Mouse (Mus musculus) forebrain, embryonic 12.5 days (tissue): ENCODE measurements around the gene Tns1. TPM values are rescaled to one million over a fixed set of nuclear protein-coding genes. Genes with fewer than 3 reads are reported as not detected.

Experiments used
- ATAC-seq: fragments of 200-750 bp; cut with Nextera tagmentation; 2 replicates; pipeline ENCODE4 v1.8.0; 2017; ENCODE audit warnings: moderate TSS enrichment; ENCODE audit not compliant: low FRiP score
- H3K27ac ChIP-seq: fragments of 300-500 bp; sonication (generic); 2 replicates; pipeline ENCODE4 v1.5.1; 2016; ENCODE audit warnings: mild to moderate bottlenecking
- H3K27me3 ChIP-seq: fragments of 300-500 bp; sonication (generic); 2 replicates; pipeline ENCODE4 v1.6.1; 2016; ENCODE audit warnings: mild to moderate bottlenecking
- H3K36me3 ChIP-seq: fragments of 300-500 bp; sonication (generic); replicated peaks from 2 replicates; pipeline ENCODE4 v1.6.1; 2016; ENCODE audit warnings: mild to moderate bottlenecking
- H3K4me1 ChIP-seq: fragments of 300-500 bp; sonication (generic); 2 replicates; pipeline ENCODE4 v1.6.1; 2016
- H3K4me2 ChIP-seq: fragments of 300-500 bp; sonication (generic); 2 replicates; pipeline ENCODE4 v1.6.1; 2016; ENCODE audit warnings: mild to moderate bottlenecking, moderate library complexity
- H3K4me3 ChIP-seq: fragments of 300-500 bp; sonication (generic); replicated peaks from 2 replicates; pipeline ENCODE4 v1.5.1; 2016; ENCODE audit warnings: mild to moderate bottlenecking
- H3K9ac ChIP-seq: fragments of 300-500 bp; sonication (generic); 2 replicates; pipeline ENCODE4 v1.6.1; 2016; ENCODE audit warnings: mild to moderate bottlenecking
- H3K9me3 ChIP-seq: fragments of 300-500 bp; sonication (generic); 2 replicates; pipeline ENCODE4 v1.6.1; 2016
- WGBS: fragments of 180-500 bp; shearing (Covaris S2); methylation state at CpG from one replicate; pipeline ENCODE4 v1.1.7; 2016; 5-methylcytosine and 5-hydroxymethylcytosine counted together
- polyA plus RNA-seq: library from polyadenylated mRNA; unstranded; fragments of >200 nt; fragmentation: Nextera tagmentation; extraction: Ambion mirVana; gene quantifications from 2 replicates; pipeline ENCODE4 v1.2.1, GENCODE M21; 2016

Gene Tns1
- polyA plus RNA-seq, 1 experiment from 2014 or later = 13.0 TPM

DNA sequence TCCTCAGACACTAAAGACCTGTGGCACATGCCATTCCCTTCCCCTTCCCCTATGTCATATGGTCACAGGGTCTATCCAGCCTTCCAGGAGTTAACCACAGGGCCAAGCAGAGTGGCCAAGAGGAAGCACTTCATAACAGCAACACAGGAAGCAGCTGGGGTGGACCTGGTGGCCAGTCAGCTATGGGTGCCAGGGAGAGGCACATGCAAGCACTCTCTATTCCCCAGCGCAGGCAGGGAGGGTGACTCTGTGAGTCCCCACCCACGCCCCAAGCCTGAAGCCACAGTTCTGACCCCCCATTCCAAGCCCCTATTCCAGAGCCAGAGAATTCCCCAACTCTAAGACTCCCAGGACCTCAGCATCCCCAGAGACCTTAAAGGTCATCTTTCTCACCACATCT lies 89.5 kb downstream of the Tns1 start:
- Histone ChIP-seq H3K4me3 (no peak overlapping the region), H3K4me2 (no peak overlapping the region), H3K27ac (no peak overlapping the region), H3K9ac (no peak overlapping the region; the same call in 1 of the 2 replicates), H3K4me1 (peaks cover 25% of the 10 kb centered on the region), H3K36me3 (no peaks in the 10 kb centered on the region), H3K9me3 (no peaks in the 10 kb centered on the region), H3K27me3 (peaks cover 25% of the 10 kb centered on the region)
- WGBS = 82% methylated on average over 2 of the region's 2 CpGs
- ATAC-seq = no peak

DNA sequence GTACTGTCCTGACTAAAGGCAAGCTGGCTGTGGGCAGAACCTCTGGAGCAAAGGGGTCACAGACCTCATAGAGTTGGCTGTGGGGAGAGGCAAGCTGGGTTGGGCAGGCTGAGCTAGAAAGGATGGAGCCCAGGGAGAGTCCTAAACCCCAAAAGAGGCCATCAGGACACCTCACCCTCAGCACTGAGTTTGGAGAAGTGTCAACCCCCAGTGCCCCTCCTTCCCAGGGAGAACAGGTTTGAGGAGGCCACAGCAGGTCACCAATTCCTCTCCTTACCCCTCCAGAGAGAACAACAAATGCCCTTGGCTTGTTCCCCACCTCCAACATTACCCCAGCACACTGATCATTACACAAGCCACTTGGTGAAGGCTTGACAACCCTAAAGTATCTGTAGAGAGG lies 90.0 kb downstream of the Tns1 start:
- Histone ChIP-seq H3K4me3 (no peak overlapping the region), H3K27me3 (peaks cover 25% of the 10 kb centered on the region), H3K27ac (no peak overlapping the region), H3K9me3 (no peaks in the 10 kb centered on the region), H3K36me3 (no peaks in the 10 kb centered on the region), H3K9ac (no peak overlapping the region), H3K4me2 (no peak overlapping the region), H3K4me1 (peaks cover 25% of the 10 kb centered on the region)
- ATAC-seq = no peak

GRCm38 (mm10) chr1:74033407-74033806 lies 90.8 kb downstream of the Tns1 start:
- no peak for ATAC-seq
- WGBS = 85% methylated on average over 4 of the region's 4 CpGs
- Histone ChIP-seq H3K27ac (no peak overlapping the region), H3K9me3 (no peaks in the 10 kb centered on the region), H3K9ac (no peak overlapping the region), H3K4me2 (no peak overlapping the region), H3K36me3 (no peaks in the 10 kb centered on the region), H3K4me3 (no peak overlapping the region), H3K4me1 (peaks cover 25% of the 10 kb centered on the region), H3K27me3 (peaks cover 25% of the 10 kb centered on the region)

- H3K36me3 ChIP-seq = no peaks in the 10 kb centered on the region
- H3K4me2 ChIP-seq = no peak overlapping the region
- H3K9ac ChIP-seq = no peak overlapping the region
- peaks cover 25% of the 10 kb centered on the region for H3K27me3 ChIP-seq
- H3K27ac ChIP-seq = no peak overlapping the region
- ATAC-seq = no peak
- no peak overlapping the region for H3K4me3 ChIP-seq
- no peaks in the 10 kb centered on the region for H3K9me3 ChIP-seq
- H3K4me1 ChIP-seq = peaks cover 28% of the 10 kb centered on the region
- 90% methylated on average over 5 of the region's 5 CpGs for WGBS
Measured at GRCm38 (mm10) chr1:74032966-74033365, 91.3 kb downstream of the Tns1 start.

GRCm38 (mm10) chr1:74031771-74032609 lies 92.3 kb downstream of the Tns1 start:
- Histone ChIP-seq H3K27ac (no peak overlapping the region), H3K27me3 (peaks cover 19% of the 10 kb centered on the region), H3K4me1 (peaks cover 32% of the 10 kb centered on the region), H3K9ac (no peak overlapping the region), H3K9me3 (no peaks in the 10 kb centered on the region), H3K4me2 (no peak overlapping the region), H3K4me3 (no peak overlapping the region), H3K36me3 (no peaks in the 10 kb centered on the region)
- 81% methylated on average over 9 of the region's 9 CpGs for WGBS
- no peak for ATAC-seq

GRCm38 (mm10) chr1:74030901-74031360 lies 93.3 kb downstream of the Tns1 start:
- Histone ChIP-seq H3K27me3 (peaks cover 8% of the 10 kb centered on the region), H3K4me2 (no peak overlapping the region), H3K27ac (0 out of 2 replicates have a peak overlapping the region, but pooled peaks have one; percentile 22), H3K4me3 (no peak overlapping the region), H3K9ac (no peak overlapping the region), H3K36me3 (no peaks in the 10 kb centered on the region), H3K4me1 (peaks cover 31% of the 10 kb centered on the region), H3K9me3 (no peaks in the 10 kb centered on the region)
- ATAC-seq = 0 out of 2 replicates have a peak, but pooled peaks have one; percentile 23
- 33% methylated on average over 3 of the region's 3 CpGs for WGBS

DNA sequence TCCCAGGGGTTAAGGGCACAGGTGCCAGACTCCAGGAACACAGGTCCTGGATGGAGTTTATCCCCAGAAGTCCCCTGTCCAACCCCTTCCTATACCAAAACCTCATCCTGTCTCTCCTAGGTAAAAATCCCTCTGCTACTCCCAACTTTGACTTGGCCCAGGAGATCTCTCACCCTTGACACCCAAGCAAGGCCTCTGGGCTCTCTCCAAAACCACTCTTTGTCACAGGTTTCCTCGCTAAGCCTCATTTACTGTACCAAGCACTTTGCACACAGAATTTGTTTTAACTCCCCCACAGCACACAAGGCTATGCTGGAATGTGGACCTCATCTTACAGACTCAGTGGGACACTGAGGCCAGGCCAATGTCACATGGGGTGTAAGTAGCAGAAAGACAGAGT lies 94.0 kb downstream of the Tns1 start:
- Histone ChIP-seq H3K4me2 (no peak overlapping the region), H3K27me3 (peaks cover 2% of the 10 kb centered on the region; the same call in 1 of the 2 replicates), H3K9me3 (no peaks in the 10 kb centered on the region), H3K27ac (no peak overlapping the region), H3K4me1 (peaks cover 31% of the 10 kb centered on the region), H3K36me3 (no peaks in the 10 kb centered on the region), H3K4me3 (no peak overlapping the region), H3K9ac (no peak overlapping the region)
- no peak for ATAC-seq
- 79% methylated on average over 1 of the region's 1 CpGs for WGBS

GRCm38 (mm10) chr1:74029669-74030068 lies 94.6 kb downstream of the Tns1 start:
- H3K9ac ChIP-seq = no peak overlapping the region
- 91% methylated on average over 3 of the region's 3 CpGs for WGBS
- no peak overlapping the region for H3K27ac ChIP-seq
- H3K4me2 ChIP-seq = no peak overlapping the region
- H3K36me3 ChIP-seq = no peaks in the 10 kb centered on the region
- ATAC-seq = no peak
- peaks cover 33% of the 10 kb centered on the region for H3K4me1 ChIP-seq
- no peaks in the 10 kb centered on the region for H3K27me3 ChIP-seq
- no peaks in the 10 kb centered on the region for H3K9me3 ChIP-seq
- no peak overlapping the region for H3K4me3 ChIP-seq

- Histone ChIP-seq H3K9ac (no peak overlapping the region), H3K4me2 (no peak overlapping the region), H3K27me3 (no peaks in the 10 kb centered on the region), H3K36me3 (no peaks in the 10 kb centered on the region), H3K27ac (no peak overlapping the region), H3K4me3 (no peak overlapping the region), H3K4me1 (peaks cover 33% of the 10 kb centered on the region), H3K9me3 (no peaks in the 10 kb centered on the region)
- no peak for ATAC-seq
- 88% methylated on average over 5 of the region's 5 CpGs for WGBS
Measured at GRCm38 (mm10) chr1:74028881-74029266, 95.4 kb downstream of the Tns1 start.

DNA sequence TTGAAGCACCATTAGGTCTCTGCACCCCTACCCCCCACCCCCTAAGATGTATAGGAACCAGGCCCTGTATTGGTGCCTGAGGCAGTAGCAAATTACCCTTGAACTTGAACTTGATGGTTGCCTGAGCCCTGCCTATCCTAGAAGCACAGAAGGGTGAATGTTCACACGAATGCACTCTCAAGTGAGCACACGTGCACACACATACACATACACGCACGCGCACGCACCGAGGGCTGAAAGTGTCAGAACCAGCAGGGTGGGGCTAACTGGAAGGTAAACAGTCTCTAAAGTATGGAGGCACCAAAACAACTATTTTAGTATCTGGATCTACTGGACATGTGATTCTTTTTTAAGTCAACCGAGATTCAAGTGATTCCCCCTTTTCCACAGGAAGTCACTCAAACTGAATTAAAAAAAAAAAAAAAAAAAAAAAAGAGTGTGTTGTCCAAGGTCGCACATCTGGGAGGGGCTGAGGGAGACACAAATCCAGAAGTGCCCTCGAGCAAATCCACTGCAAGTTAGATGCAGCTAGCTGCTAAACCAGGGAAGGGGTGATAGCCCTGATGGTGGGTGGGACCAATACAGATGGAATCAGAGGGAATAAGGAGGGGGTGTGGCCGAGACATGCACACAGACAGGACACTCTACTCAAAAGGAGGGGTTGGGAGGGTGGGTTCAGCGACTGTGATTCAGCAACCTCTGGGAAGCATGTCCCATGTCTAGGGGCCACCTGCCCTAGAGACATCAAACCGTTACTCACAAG lies 96.0 kb downstream of the Tns1 start:
- H3K27me3 ChIP-seq = no peaks in the 10 kb centered on the region
- no peak overlapping the region for H3K4me2 ChIP-seq
- H3K9ac ChIP-seq = no peak overlapping the region
- WGBS = 86% methylated on average over 13 of the region's 13 CpGs
- peaks cover 33% of the 10 kb centered on the region for H3K4me1 ChIP-seq
- H3K4me3 ChIP-seq = no peak overlapping the region
- no peaks in the 10 kb centered on the region for H3K9me3 ChIP-seq
- ATAC-seq = no peak
- no peak overlapping the region for H3K27ac ChIP-seq
- no peaks in the 10 kb centered on the region for H3K36me3 ChIP-seq

- 54% methylated on average over 11 of the region's 11 CpGs for WGBS
- Histone ChIP-seq H3K4me1 (peaks cover 33% of the 10 kb centered on the region), H3K9ac (peak overlapping the region; percentile 13; the same call in 1 of the 2 replicates), H3K27me3 (no peaks in the 10 kb centered on the region), H3K9me3 (no peaks in the 10 kb centered on the region), H3K36me3 (no peaks in the 10 kb centered on the region), H3K4me2 (no peak overlapping the region), H3K4me3 (no peak overlapping the region), H3K27ac (peak overlapping the region; percentile 50; the same call in 1 of the 2 replicates)
- no peak for ATAC-seq
Measured at GRCm38 (mm10) chr1:74027559-74028091, 96.6 kb downstream of the Tns1 start.

DNA sequence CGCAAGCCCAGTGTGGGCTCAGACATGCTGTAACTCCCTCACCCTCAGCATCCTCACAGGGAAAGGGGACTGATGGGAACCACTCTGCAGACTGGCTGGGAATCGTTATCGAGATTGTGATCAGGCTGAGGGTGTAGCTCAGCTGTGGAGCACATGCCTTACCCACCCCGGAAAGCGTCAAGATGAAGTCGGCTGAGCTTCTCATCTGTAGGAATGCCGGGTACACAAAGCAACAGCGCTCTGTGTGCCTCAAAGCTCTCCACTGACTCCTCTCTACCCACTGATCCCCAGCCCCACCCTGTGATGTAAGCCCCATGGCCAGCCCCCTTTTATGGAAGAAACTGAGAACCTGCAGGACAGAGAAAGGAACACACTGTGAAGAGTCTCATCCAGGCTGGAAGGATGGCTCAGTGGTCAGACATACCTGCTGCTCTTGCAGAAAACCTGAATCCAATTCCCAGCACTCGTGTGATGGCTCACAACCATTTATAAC lies 97.5 kb downstream of the Tns1 start:
- WGBS = 84% methylated on average over 9 of the region's 9 CpGs

More for the DNA sequence above, 97.5 kb downstream of the Tns1 start:
- Histone ChIP-seq H3K27me3 (no peaks in the 10 kb centered on the region), H3K27ac (no peak overlapping the region; the same call in 1 of the 2 replicates), H3K4me1 (peaks cover 33% of the 10 kb centered on the region), H3K4me3 (no peak overlapping the region), H3K4me2 (no peak overlapping the region), H3K9ac (0 out of 2 replicates have a peak overlapping the region, but pooled peaks have one; percentile 12), H3K9me3 (no peaks in the 10 kb centered on the region), H3K36me3 (no peaks in the 10 kb centered on the region)
- no peak for ATAC-seq
